Mouse (Mus musculus) hindbrain, embryonic 15.5 days (tissue): ENCODE data around the gene Morn4. TPM values are rescaled to one million over a fixed set of nuclear protein-coding genes. Genes with fewer than 3 reads are reported as not detected.

Source experiments
- ATAC-seq: fragments of 200-750 bp; cut with Nextera tagmentation; 2 replicates; pipeline ENCODE4 v1.8.0; 2017; ENCODE audit warnings: low read depth, moderate number of reproducible peaks, moderate TSS enrichment; ENCODE audit not compliant: low FRiP score
- H3K27ac ChIP-seq: fragments of 300-500 bp; sonication (generic); replicated peaks from 2 replicates; pipeline ENCODE4 v1.5.1; 2015; ENCODE audit warnings: mild to moderate bottlenecking, inconsistent platforms
- H3K27me3 ChIP-seq: fragments of 300-500 bp; sonication (generic); 2 replicates; pipeline ENCODE4 v1.6.1; 2015; ENCODE audit warnings: control low read depth, inconsistent platforms
- H3K36me3 ChIP-seq: fragments of 300-500 bp; sonication (generic); 2 replicates; pipeline ENCODE4 v1.6.1; 2015; ENCODE audit warnings: control low read depth, inconsistent platforms
- H3K4me1 ChIP-seq: fragments of 300-500 bp; sonication (generic); replicated peaks from 2 replicates; pipeline ENCODE4 v1.6.1; 2015; ENCODE audit warnings: control low read depth, inconsistent platforms
- H3K4me2 ChIP-seq: fragments of 300-500 bp; sonication (generic); 2 replicates; pipeline ENCODE4 v1.6.1; 2015; ENCODE audit warnings: moderate library complexity, mild to moderate bottlenecking, inconsistent platforms
- H3K4me3 ChIP-seq: fragments of 300-500 bp; sonication (generic); 2 replicates; pipeline ENCODE4 v1.5.1; 2015; ENCODE audit warnings: mild to moderate bottlenecking, inconsistent platforms
- H3K9ac ChIP-seq: fragments of 300-500 bp; sonication (generic); 2 replicates; pipeline ENCODE4 v1.6.1; 2015; ENCODE audit warnings: inconsistent platforms
- H3K9me3 ChIP-seq: fragments of 300-500 bp; sonication (generic); 2 replicates; pipeline ENCODE4 v1.6.1; 2016; ENCODE audit warnings: control low read depth, inconsistent platforms
- whole genome bisulfite sequencing: fragments of 180-500 bp; shearing (Covaris S2); methylation state at CpG from one replicate; pipeline ENCODE4 v1.1.7; 2015; 5-methylcytosine and 5-hydroxymethylcytosine counted together
- polyA plus RNA-seq: library from polyadenylated mRNA; unstranded; fragments of >200 nt; fragmentation: Nextera tagmentation; extraction: Ambion mirVana; gene quantifications from 2 replicates; pipeline ENCODE4 v1.2.1, GENCODE M21; 2015

The Morn4 gene
- polyA plus RNA-seq, 1 experiment from 2014 or later = 140 TPM

DNA sequence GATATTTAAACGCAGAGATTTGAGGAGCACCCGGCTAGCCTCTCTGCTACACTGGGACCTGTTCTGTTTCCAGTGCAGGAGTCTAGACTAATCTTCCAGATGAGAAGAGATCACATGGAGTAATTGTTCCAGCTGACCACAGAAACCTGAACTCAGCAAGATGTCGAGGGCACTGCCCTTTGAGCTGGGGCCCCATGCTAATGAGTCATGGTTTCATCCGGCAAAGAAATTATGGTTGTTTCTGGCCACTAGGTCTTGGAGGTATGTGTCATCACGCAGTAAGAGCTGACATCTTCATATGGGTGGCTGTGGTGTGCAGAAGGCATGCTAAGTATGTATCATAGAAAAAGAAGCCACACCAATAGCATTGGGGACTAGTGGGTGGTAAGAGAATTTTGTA, 6.2 kb downstream of the Morn4 start:
- no peaks in the 10 kb centered on the region for H3K27me3 ChIP-seq
- peaks cover 27% of the 10 kb centered on the region for H3K36me3 ChIP-seq
- no peak overlapping the region for H3K4me3 ChIP-seq
- no peak overlapping the region for H3K4me2 ChIP-seq
- 89% methylated on average over 5 of the region's 5 CpGs for WGBS
- H3K9ac ChIP-seq = no peak overlapping the region
- peaks cover 5% of the 10 kb centered on the region; the same call in 1 of the 2 replicates for H3K4me1 ChIP-seq
- ATAC-seq = no peak
- no peak overlapping the region for H3K27ac ChIP-seq
- H3K9me3 ChIP-seq = no peaks in the 10 kb centered on the region

GRCm38 (mm10) chr19:42079006-42079405, 7.2 kb downstream of the Morn4 start:
- Histone ChIP-seq H3K9ac (no peak overlapping the region), H3K9me3 (no peaks in the 10 kb centered on the region), H3K4me1 (no peaks in the 10 kb centered on the region; the same call in 1 of the 2 replicates), H3K4me2 (no peak overlapping the region), H3K4me3 (no peak overlapping the region), H3K36me3 (peaks cover 34% of the 10 kb centered on the region), H3K27me3 (no peaks in the 10 kb centered on the region), H3K27ac (no peak overlapping the region)
- WGBS = 97% methylated on average over 12 of the region's 12 CpGs
- ATAC-seq = no peak

- Histone ChIP-seq H3K9ac (no peak overlapping the region), H3K36me3 (peaks cover 34% of the 10 kb centered on the region), H3K9me3 (no peaks in the 10 kb centered on the region), H3K27ac (no peak overlapping the region), H3K4me3 (no peak overlapping the region), H3K4me2 (no peak overlapping the region), H3K27me3 (no peaks in the 10 kb centered on the region), H3K4me1 (no peaks in the 10 kb centered on the region)
- ATAC-seq = no peak
- 96% methylated on average over 8 of the region's 8 CpGs for WGBS
Measured at GRCm38 (mm10) chr19:42078566-42078965, 7.6 kb downstream of the Morn4 start.

GRCm38 (mm10) chr19:42075992-42076391, 10.2 kb downstream of the Morn4 start:
- Histone ChIP-seq H3K9me3 (no peaks in the 10 kb centered on the region), H3K27ac (no peak overlapping the region), H3K27me3 (no peaks in the 10 kb centered on the region), H3K36me3 (peaks cover 34% of the 10 kb centered on the region), H3K4me1 (no peaks in the 10 kb centered on the region), H3K9ac (no peak overlapping the region), H3K4me3 (no peak overlapping the region), H3K4me2 (no peak overlapping the region)
- ATAC-seq = no peak
- 86% methylated on average over 16 of the region's 16 CpGs for WGBS

DNA sequence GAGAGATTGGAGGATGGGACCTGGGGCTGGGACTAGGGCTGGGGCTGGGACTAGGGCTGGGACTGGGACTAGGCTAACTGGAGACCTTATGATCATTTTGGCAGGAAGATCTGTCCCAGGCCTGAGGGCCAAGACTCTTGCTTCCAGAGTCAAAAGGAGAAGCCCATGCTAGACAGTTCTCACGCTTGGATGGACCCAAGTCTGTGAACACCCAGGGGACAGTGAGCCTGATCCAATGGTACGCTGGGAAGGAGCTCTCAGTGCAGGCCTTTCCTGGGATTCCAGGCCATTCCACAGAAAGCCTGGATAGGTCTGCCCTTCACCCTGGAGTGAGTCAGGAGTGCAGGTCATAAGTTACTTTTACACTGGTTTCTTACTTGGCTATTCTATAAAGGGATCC, 11.1 kb downstream of the Morn4 start:
- WGBS = 80% methylated on average over 2 of the region's 2 CpGs
- Histone ChIP-seq H3K4me3 (no peak overlapping the region), H3K27ac (no peak overlapping the region), H3K27me3 (no peaks in the 10 kb centered on the region), H3K4me2 (no peak overlapping the region), H3K9ac (no peak overlapping the region), H3K36me3 (peaks cover 34% of the 10 kb centered on the region), H3K9me3 (no peaks in the 10 kb centered on the region), H3K4me1 (no peaks in the 10 kb centered on the region)
- no peak for ATAC-seq

GRCm38 (mm10) chr19:42072802-42073201, 13.4 kb downstream of the Morn4 start:
- H3K9me3 ChIP-seq = no peaks in the 10 kb centered on the region

GRCm38 (mm10) chr19:42071886-42072608, 14.1 kb downstream of the Morn4 start:
- Histone ChIP-seq H3K27ac (no peak overlapping the region), H3K4me3 (no peak overlapping the region), H3K27me3 (no peaks in the 10 kb centered on the region), H3K4me1 (no peaks in the 10 kb centered on the region), H3K9ac (no peak overlapping the region), H3K9me3 (no peaks in the 10 kb centered on the region), H3K4me2 (no peak overlapping the region), H3K36me3 (peaks cover 19% of the 10 kb centered on the region)
- ATAC-seq = no peak
- WGBS = 84% methylated on average over 15 of the region's 15 CpGs

More at GRCm38 (mm10) chr19:42072802-42073201, 13.4 kb downstream of the Morn4 start:
- ATAC-seq = no peak
- no peak overlapping the region for H3K4me2 ChIP-seq
- no peaks in the 10 kb centered on the region for H3K27me3 ChIP-seq
- no peaks in the 10 kb centered on the region for H3K4me1 ChIP-seq
- H3K27ac ChIP-seq = no peak overlapping the region
- WGBS = 84% methylated on average over 7 of the region's 7 CpGs
- H3K36me3 ChIP-seq = peaks cover 22% of the 10 kb centered on the region
- no peak overlapping the region for H3K4me3 ChIP-seq
- no peak overlapping the region for H3K9ac ChIP-seq

GRCm38 (mm10) chr19:42071221-42071620, 14.9 kb downstream of the Morn4 start:
- H3K4me3 ChIP-seq = no peak overlapping the region
- H3K27me3 ChIP-seq = no peaks in the 10 kb centered on the region
- no peak overlapping the region for H3K9ac ChIP-seq
- no peaks in the 10 kb centered on the region for H3K4me1 ChIP-seq
- ATAC-seq = no peak
- no peak overlapping the region for H3K4me2 ChIP-seq
- no peaks in the 10 kb centered on the region for H3K9me3 ChIP-seq
- H3K36me3 ChIP-seq = peaks cover 13% of the 10 kb centered on the region
- 72% methylated on average over 7 of the region's 7 CpGs for WGBS
- no peak overlapping the region for H3K27ac ChIP-seq

DNA sequence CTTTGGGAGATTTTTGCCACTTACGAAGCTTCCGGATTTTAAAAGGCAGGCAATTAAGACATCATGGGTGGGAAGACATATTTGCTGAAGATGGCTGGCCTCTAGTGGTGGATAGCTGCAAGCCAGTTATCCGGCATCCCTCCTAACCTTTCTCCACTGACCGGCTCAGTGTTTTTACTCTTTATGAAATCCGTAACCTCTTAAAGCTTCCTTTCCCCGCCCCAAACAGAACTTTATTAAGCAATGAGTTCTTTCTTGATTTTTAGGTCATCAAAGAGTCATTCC, 17.0 kb downstream of the Morn4 start:
- Histone ChIP-seq H3K4me2 (0 out of 2 replicates have a peak overlapping the region, but pooled peaks have one; percentile 24), H3K4me1 (no peaks in the 10 kb centered on the region), H3K9me3 (no peaks in the 10 kb centered on the region), H3K9ac (no peak overlapping the region), H3K27me3 (no peaks in the 10 kb centered on the region), H3K4me3 (no peak overlapping the region), H3K27ac (no peak overlapping the region), H3K36me3 (peaks cover 2% of the 10 kb centered on the region; the same call in 1 of the 2 replicates)
- no peak for ATAC-seq
- 58% methylated on average over 6 of the region's 6 CpGs for WGBS

DNA sequence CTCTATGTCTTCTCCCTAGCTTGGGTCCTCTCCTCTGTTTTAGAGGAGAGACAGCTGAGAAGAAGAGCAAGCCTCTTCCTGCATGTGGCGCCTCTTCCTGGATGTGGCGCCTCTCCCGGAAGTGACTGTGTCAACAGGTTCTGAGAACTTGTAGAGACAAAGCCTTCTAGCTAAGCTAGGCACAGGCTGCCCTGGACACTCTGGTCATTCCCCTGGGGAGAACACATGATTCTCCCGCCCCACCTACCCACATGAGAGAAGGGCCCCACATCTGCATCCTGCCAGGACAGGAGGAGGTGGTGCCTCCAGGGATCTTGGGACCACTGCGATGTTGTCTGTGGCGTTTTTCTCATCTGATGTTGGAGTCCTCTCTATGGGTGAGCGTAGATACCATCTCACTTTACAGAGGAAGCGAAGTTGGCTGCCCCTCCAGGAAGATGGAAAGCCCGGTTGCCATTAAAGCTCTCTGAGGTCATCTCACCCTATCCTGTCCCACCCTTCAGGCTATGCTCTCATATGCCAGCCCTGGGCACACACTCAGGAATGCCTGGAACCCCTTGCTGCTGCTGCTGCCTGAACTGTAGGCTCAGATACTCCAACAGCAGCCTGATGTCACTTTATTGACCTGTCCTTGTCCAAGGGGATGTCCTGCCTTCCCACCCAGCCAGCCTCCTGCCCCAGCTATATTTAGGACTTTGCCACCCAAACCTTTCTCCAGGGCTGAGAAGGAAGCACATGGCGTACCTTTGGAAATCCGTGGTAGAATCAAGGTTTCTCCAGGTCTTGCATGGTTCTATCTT, 17.5 kb downstream of the Morn4 start:
- Histone ChIP-seq H3K4me3 (no peak overlapping the region), H3K36me3 (no peaks in the 10 kb centered on the region), H3K4me1 (no peaks in the 10 kb centered on the region), H3K9me3 (no peaks in the 10 kb centered on the region), H3K27ac (no peak overlapping the region), H3K9ac (no peak overlapping the region), H3K27me3 (no peaks in the 10 kb centered on the region), H3K4me2 (peak overlapping the region; percentile 24; the same call in 1 of the 2 replicates)
- 0 out of 2 replicates have a peak, but pooled peaks have one; percentile 30 for ATAC-seq
- 83% methylated on average over 11 of the region's 11 CpGs for WGBS

GRCm38 (mm10) chr19:42061443-42061842, 24.7 kb downstream of the Morn4 start:
- no peak overlapping the region for H3K4me2 ChIP-seq
- no peak for ATAC-seq
- no peak overlapping the region for H3K27ac ChIP-seq
- H3K4me1 ChIP-seq = no peaks in the 10 kb centered on the region
- H3K27me3 ChIP-seq = no peaks in the 10 kb centered on the region
- H3K9ac ChIP-seq = no peak overlapping the region
- H3K4me3 ChIP-seq = no peak overlapping the region
- H3K9me3 ChIP-seq = no peaks in the 10 kb centered on the region
- no peaks in the 10 kb centered on the region for H3K36me3 ChIP-seq
- 94% methylated on average over 7 of the region's 7 CpGs for WGBS

- no peaks in the 10 kb centered on the region for H3K9me3 ChIP-seq
- H3K4me2 ChIP-seq = no peak overlapping the region
- H3K4me3 ChIP-seq = no peak overlapping the region
- no peak for ATAC-seq
- no peaks in the 10 kb centered on the region for H3K27me3 ChIP-seq
- no peak overlapping the region for H3K27ac ChIP-seq
- WGBS = 74% methylated on average over 7 of the region's 7 CpGs
- no peaks in the 10 kb centered on the region for H3K36me3 ChIP-seq
- H3K9ac ChIP-seq = no peak overlapping the region
- H3K4me1 ChIP-seq = no peaks in the 10 kb centered on the region
Measured at GRCm38 (mm10) chr19:42058426-42058825, 27.7 kb downstream of the Morn4 start.
